Mouse (Mus musculus): ENCODE data around the gene Stip1.
"Not testable (repeated sequence)": the region's sequence is repeated elsewhere in the genome, so short reads cannot be mapped to it uniquely, and the experiment has no call there.

Stip1 gene

GRCm38 (mm10) chr19:7066034-7066827 lies 26.5 kb upstream of the Stip1 start:
- peak; percentile 44 for DNase-seq (ENCODE audit: extremely low read depth, insufficient read length, low spot score)

- peak; percentile 42 for DNase-seq (ENCODE audit: extremely low read depth, insufficient read length, low spot score)
Measured at GRCm38 (mm10) chr19:7064571-7064970, 24.8 kb upstream of the Stip1 start.

- DNase-seq (ENCODE audit: extremely low read depth, insufficient read length, low spot score) = no peak
Measured at GRCm38 (mm10) chr19:7062916-7063315, 23.1 kb upstream of the Stip1 start.

- DNase-seq (ENCODE audit: extremely low read depth, insufficient read length, low spot score) = no peak
Measured at GRCm38 (mm10) chr19:7062110-7062509, 22.3 kb upstream of the Stip1 start.

GRCm38 (mm10) chr19:7058541-7058940 lies 18.8 kb upstream of the Stip1 start:
- no peak for DNase-seq (ENCODE audit: extremely low read depth, insufficient read length, low spot score)

GRCm38 (mm10) chr19:7057722-7058207 lies 18.0 kb upstream of the Stip1 start:
- DNase-seq (ENCODE audit: extremely low read depth, insufficient read length, low spot score) = peak; percentile 87

- peak; percentile 34 for DNase-seq (ENCODE audit: extremely low read depth, insufficient read length, low spot score)
Measured at GRCm38 (mm10) chr19:7057126-7057721, 17.5 kb upstream of the Stip1 start.

- peak; percentile 89 for DNase-seq (ENCODE audit: extremely low read depth, insufficient read length, low spot score)
Measured at GRCm38 (mm10) chr19:7056248-7057087, 16.7 kb upstream of the Stip1 start, which contains the start of gene Macrod1. Gene Macrod1, plus strand, starts transcription at chr19:7056810.

- peak; percentile 64 for DNase-seq (ENCODE audit: extremely low read depth, insufficient read length, low spot score)
Measured at GRCm38 (mm10) chr19:7055173-7055572, 15.4 kb upstream of the Stip1 start.

- peak; percentile 82 for DNase-seq (ENCODE audit: extremely low read depth, insufficient read length, low spot score)
Measured at GRCm38 (mm10) chr19:7054772-7055171, 15.0 kb upstream of the Stip1 start.

GRCm38 (mm10) chr19:7053382-7053781 lies 13.6 kb upstream of the Stip1 start:
- not testable (repeated sequence) for DNase-seq (ENCODE audit: extremely low read depth, insufficient read length, low spot score)

GRCm38 (mm10) chr19:7044706-7045105 lies 4.9 kb upstream of the Stip1 start:
- DNase-seq (ENCODE audit: extremely low read depth, insufficient read length, low spot score) = no peak

GRCm38 (mm10) chr19:7044279-7044678 lies 4.5 kb upstream of the Stip1 start:
- no peak for DNase-seq (ENCODE audit: extremely low read depth, insufficient read length, low spot score)

- no peak for DNase-seq (ENCODE audit: extremely low read depth, insufficient read length, low spot score)
Measured at GRCm38 (mm10) chr19:7041171-7041570, 1.4 kb upstream of the Stip1 start.

- DNase-seq (ENCODE audit: extremely low read depth, insufficient read length, low spot score) = no peak
Measured at GRCm38 (mm10) chr19:7040637-7041130, 917 bp upstream of the Stip1 start.

GRCm38 (mm10) chr19:7039088-7039720 lies 563 bp downstream of the Stip1 start:
- no peak for DNase-seq (ENCODE audit: extremely low read depth, insufficient read length, low spot score)

GRCm38 (mm10) chr19:7034006-7034405 lies 5.8 kb downstream of the Stip1 start:
- no peak for DNase-seq (ENCODE audit: extremely low read depth, insufficient read length, low spot score)

- no peak for DNase-seq (ENCODE audit: extremely low read depth, insufficient read length, low spot score)
Measured at GRCm38 (mm10) chr19:7029531-7029930, 10.2 kb downstream of the Stip1 start.

GRCm38 (mm10) chr19:7020224-7020641 lies 19.5 kb downstream of the Stip1 start:
- DNase-seq (ENCODE audit: extremely low read depth, insufficient read length, low spot score) = no peak

GRCm38 (mm10) chr19:7019191-7019590 lies 20.6 kb downstream of the Stip1 start, which contains the start of gene Fermt3:
Gene Fermt3, minus strand, starts transcription at chr19:7019469.
- DNase-seq (ENCODE audit: extremely low read depth, insufficient read length, low spot score) = no peak
